Mouse (Mus musculus) limb, embryonic 10.5 days (tissue): ENCODE results near the gene Nr1h3. TPM values are rescaled to one million over a fixed set of nuclear protein-coding genes. Genes with fewer than 3 reads are reported as not detected.

ENCODE experiments used
- DNase-seq: peaks from one replicate; pipeline ENCODE4 v3.0.0-alpha.2; 2017; ENCODE audit warnings: low spot score
- H3K27ac ChIP-seq: fragments of 300-500 bp; sonication (generic); 2 replicates; pipeline ENCODE4 v1.5.1; 2016; ENCODE audit warnings: mild to moderate bottlenecking
- H3K27me3 ChIP-seq: fragments of 300-500 bp; sonication (generic); 2 replicates; pipeline ENCODE4 v1.6.1; 2016; ENCODE audit warnings: low read depth, mild to moderate bottlenecking; ENCODE audit not compliant: poor library complexity, severe bottlenecking
- H3K36me3 ChIP-seq: fragments of 300-500 bp; sonication (generic); 2 replicates; pipeline ENCODE4 v1.6.1; 2016; ENCODE audit warnings: mild to moderate bottlenecking, moderate library complexity
- H3K4me1 ChIP-seq: fragments of 300-500 bp; sonication (generic); 2 replicates; pipeline ENCODE4 v1.6.1; 2016
- H3K4me3 ChIP-seq: fragments of 300-500 bp; sonication (generic); 2 replicates; pipeline ENCODE4 v1.5.1; 2016; ENCODE audit warnings: mild to moderate bottlenecking, moderate library complexity
- H3K9me3 ChIP-seq: fragments of 300-500 bp; sonication (generic); replicated peaks from 2 replicates; pipeline ENCODE4 v1.6.1; 2016; ENCODE audit warnings: mild to moderate bottlenecking
- WGBS: fragments of 180-500 bp; shearing (Covaris S2); methylation state at CpG from one replicate; pipeline ENCODE4 v1.1.7; 2016; 5-methylcytosine and 5-hydroxymethylcytosine counted together
- polyA plus RNA-seq: library from polyadenylated mRNA; unstranded; fragments of >200 nt; fragmentation: Nextera tagmentation; extraction: Ambion mirVana; gene quantifications from 2 replicates; pipeline ENCODE4 v1.2.1, GENCODE M21; 2016

Nr1h3 gene
- polyA plus RNA-seq, 1 experiment from 2014 or later = 1.7 TPM

DNA sequence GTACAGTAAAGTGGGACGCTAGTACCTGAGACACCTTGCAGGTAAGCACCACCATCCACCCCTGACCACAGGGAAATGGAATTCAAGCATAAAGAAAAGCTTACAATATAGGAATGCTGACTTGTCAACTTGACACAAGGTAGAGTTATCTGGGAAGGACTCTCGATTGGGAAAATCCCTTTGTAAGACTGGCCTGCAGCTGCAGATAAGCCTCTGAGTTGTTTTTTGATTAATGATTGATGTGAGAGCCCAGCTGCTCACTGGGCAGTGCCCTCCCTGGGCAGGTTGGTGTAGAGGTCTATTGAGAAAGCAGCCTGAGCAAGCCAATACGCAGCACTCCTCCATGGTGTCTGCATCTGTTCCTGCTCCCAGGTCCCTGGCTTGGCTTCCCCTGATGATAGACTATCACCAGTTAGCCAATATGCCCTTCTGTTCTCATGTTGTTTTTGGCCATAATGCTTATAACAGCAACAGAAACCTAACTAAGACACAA lies 49.7 kb downstream of the Nr1h3 start:
- WGBS = 80% methylated on average over 3 of the region's 3 CpGs
- no peak overlapping the region for H3K4me3 ChIP-seq
- H3K27me3 ChIP-seq = no peaks in the 10 kb centered on the region
- H3K36me3 ChIP-seq = peaks cover 19% of the 10 kb centered on the region
- H3K27ac ChIP-seq = no peak overlapping the region
- H3K4me1 ChIP-seq = no peaks in the 10 kb centered on the region
- DNase-seq = no peak
- no peaks in the 10 kb centered on the region for H3K9me3 ChIP-seq

DNA sequence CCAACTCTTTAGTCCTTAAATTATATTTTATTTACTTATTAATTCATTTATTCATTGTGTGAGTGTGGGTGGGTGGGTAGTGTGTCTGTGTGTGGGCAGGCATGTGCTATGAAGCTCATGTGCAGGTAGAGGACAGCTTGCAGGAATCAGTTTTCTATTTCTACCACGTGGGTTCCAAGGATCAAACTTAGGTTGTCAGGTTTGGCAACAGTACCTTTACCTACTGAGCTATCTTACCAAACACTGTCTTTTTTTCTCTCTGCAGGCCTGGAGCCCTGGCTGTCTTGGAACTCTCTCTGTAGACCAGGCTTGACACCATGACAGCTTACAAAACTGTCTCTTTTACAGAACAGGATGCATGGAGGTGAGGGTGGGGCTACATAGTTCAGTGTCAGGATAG lies 51.3 kb downstream of the Nr1h3 start:
- Histone ChIP-seq H3K36me3 (peaks cover 20% of the 10 kb centered on the region), H3K9me3 (no peaks in the 10 kb centered on the region), H3K27ac (no peak overlapping the region), H3K4me3 (no peak overlapping the region), H3K27me3 (no peaks in the 10 kb centered on the region), H3K4me1 (no peaks in the 10 kb centered on the region)
- 83% methylated on average over 1 of the region's 1 CpGs for WGBS
- DNase-seq = no peak

DNA sequence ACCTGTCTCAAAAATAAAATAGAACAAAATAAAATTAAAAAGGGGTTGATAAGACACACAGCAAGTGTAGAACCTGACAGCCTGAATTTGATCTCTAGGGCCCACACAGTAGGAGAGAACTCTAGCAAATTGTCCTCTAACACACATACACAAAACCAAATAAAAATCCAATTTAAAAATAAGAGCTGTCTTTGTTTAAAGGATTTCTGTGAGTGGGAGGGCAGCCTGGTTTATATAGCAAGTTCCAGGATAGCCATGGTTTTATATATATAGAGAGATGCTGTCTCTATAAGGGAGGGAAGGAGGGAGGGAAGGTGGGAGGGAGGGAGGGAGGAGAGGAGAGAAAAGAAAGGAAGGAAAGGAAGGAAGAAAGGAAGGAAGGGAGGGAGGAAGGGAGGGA lies 54.5 kb downstream of the Nr1h3 start:
- Histone ChIP-seq H3K36me3 (peaks cover 13% of the 10 kb centered on the region; the same call in 1 of the 2 replicates), H3K27me3 (no peaks in the 10 kb centered on the region), H3K4me3 (no peak overlapping the region), H3K9me3 (no peaks in the 10 kb centered on the region), H3K27ac (no peak overlapping the region), H3K4me1 (no peaks in the 10 kb centered on the region)
- DNase-seq = no peak

DNA sequence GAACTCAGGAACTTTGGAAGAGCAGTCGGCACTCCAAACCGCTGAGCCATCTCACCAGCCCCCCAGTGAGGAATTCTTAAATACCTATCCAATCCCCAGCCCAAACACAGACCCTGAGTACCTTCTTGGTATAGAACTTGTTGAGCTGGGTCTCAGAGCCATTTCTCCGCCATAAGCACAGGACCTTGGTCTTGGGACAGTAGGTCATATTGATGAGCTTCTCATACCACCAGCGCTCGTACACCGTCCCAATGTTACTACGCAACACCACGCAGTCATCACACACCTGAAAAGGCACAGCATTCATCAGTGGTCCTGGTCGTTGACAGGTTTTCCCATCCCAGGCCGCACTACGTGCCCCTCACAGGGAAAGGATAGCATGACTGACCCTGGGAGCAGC lies 59.2 kb downstream of the Nr1h3 start:
- WGBS = 95% methylated on average over 11 of the region's 11 CpGs
- no peak for DNase-seq
- Histone ChIP-seq H3K4me3 (no peak overlapping the region), H3K4me1 (no peaks in the 10 kb centered on the region), H3K9me3 (no peaks in the 10 kb centered on the region), H3K36me3 (peaks cover 21% of the 10 kb centered on the region), H3K27me3 (no peaks in the 10 kb centered on the region), H3K27ac (no peak overlapping the region)

DNA sequence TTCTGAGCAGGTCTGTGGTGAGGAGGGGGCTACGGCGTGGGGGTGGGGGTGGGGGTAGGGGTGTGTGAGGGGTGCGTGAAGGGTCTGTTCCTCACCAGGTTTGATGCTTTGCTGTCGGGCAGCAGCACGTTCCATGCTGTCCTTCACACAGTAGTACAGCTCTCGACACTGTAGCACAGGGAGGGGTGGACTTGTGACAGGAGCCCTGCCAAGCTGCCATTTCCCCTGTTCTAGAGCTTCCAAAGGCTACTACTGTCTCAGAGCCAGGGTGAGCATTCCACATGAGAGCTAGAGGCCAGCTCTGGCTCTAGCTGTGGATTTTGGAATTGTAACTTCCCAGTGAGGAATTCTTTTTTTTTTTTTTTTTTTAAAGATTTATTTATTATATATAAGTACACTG lies 59.7 kb downstream of the Nr1h3 start:
- no peaks in the 10 kb centered on the region for H3K9me3 ChIP-seq

DNA sequence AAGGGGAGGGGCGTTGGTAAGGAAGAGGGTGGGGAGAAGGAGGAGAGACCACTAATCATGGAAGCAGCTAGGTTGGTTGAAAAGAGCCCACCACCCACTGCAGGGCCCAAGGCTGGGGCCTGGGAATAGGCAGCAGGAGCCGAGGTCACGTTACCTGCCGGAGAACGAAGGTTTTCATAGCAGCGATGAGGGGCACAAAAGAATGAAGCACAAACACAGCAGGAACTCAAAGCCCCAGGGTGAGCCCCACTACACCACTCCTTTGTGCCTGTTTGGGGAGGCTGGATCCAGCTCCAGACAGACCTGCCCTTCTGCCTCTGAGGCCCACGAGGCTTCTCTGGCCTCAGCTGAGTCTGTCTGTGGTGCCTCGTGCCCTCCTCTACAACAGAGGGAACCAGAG lies 62.9 kb downstream of the Nr1h3 start:
- Histone ChIP-seq H3K27ac (0 out of 2 replicates have a peak overlapping the region, but pooled peaks have one; percentile 12), H3K27me3 (no peaks in the 10 kb centered on the region), H3K4me3 (no peak overlapping the region), H3K36me3 (peaks cover 16% of the 10 kb centered on the region), H3K4me1 (no peaks in the 10 kb centered on the region), H3K9me3 (no peaks in the 10 kb centered on the region)
- no peak for DNase-seq
- 88% methylated on average over 8 of the region's 8 CpGs for WGBS

More for the DNA sequence above, 59.7 kb downstream of the Nr1h3 start:
- peaks cover 23% of the 10 kb centered on the region for H3K36me3 ChIP-seq
- 88% methylated on average over 6 of the region's 6 CpGs for WGBS
- no peak overlapping the region for H3K27ac ChIP-seq
- H3K27me3 ChIP-seq = no peaks in the 10 kb centered on the region
- no peak for DNase-seq
- H3K4me1 ChIP-seq = no peaks in the 10 kb centered on the region
- H3K4me3 ChIP-seq = no peak overlapping the region

DNA sequence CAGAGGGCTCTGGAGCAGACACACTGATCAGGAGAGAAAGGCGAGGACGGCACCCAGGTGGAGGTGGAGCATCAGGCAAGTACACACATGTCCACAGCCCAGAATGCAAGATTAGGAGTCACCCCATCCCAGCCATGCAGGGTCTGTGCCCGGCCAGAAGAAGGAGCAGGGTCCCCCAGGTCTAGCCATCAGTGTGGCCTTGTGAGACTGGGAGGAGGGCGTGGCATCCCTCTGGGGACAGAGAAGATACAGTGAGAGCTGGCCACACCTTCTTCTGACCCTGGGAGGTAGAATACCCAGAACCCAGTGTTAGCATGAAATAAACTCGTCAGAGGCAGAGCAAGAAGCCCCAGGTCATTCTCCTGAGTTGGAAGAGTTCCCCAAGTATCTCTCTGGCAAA lies 63.3 kb downstream of the Nr1h3 start:
- DNase-seq = no peak
- Histone ChIP-seq H3K4me1 (no peaks in the 10 kb centered on the region), H3K27me3 (no peaks in the 10 kb centered on the region), H3K9me3 (no peaks in the 10 kb centered on the region), H3K27ac (no peak overlapping the region; the same call in 1 of the 2 replicates), H3K4me3 (no peak overlapping the region), H3K36me3 (peaks cover 16% of the 10 kb centered on the region)
- 68% methylated on average over 5 of the region's 5 CpGs for WGBS

DNA sequence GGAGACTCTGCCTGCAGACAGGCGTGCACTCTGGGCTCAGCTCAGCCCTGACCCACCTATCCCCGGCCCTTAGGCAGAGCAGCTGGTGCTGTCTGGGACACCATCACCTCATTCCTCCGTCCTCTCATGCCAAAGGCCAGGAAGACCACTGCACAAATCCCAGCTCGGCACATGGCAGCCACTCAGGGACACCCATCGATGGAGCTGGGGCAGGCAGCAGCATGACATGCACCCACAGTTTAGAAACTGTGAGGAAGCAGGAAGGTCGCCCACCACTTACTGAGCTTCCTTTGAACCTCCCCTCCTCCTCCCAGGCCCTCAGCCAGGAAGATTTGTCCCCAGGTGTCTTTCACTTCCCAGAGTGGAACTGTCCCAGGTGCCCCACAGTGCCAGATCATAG lies 65.2 kb downstream of the Nr1h3 start:
- Histone ChIP-seq H3K27ac (no peak overlapping the region), H3K4me3 (no peak overlapping the region), H3K36me3 (peaks cover 12% of the 10 kb centered on the region), H3K27me3 (no peaks in the 10 kb centered on the region), H3K9me3 (no peaks in the 10 kb centered on the region), H3K4me1 (no peaks in the 10 kb centered on the region)
- DNase-seq = no peak
- WGBS = 82% methylated on average over 6 of the region's 6 CpGs

DNA sequence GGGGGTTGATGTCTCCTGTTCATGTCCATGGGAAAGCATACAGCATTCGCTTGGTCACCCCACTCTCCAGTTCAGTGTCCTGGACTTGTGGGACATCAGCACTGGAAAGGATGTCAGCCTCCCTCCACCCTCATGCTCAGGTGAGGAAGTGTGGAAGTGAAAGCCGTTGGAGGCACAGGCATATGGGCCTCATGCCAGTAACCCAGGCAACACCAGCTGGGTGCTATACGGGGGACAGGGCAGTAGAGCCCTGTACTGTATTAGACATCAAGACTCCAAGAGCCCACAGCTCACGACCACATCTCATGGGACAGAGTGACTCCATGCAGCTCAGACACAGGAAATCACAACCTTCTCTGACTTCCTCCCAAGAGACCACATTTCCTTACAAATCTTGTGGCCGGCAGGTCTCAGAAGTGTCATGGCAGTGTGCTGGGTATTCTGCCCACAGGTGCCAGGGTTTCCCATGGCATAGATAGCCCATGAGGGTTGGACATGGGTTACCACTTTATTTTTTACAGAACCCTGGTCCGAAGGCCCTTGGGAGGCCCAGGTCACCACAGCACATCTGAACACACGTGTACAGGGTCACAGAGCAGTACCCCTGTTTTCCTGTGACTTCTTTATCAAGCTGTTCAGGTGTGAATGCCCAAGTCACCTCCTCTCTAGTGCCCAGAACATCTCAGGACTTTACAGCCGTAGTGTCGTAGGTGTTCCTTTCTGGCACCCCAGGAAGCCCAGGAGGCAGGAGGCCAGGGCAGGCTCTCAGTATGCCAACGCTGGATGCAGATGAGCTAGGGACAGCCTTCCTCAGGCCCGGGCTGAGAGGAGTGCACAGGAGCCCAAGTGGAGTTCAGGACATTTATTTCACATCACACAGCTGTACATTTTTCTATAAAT lies 65.9 kb downstream of the Nr1h3 start:
- H3K36me3 ChIP-seq = peaks cover 10% of the 10 kb centered on the region
- no peaks in the 10 kb centered on the region for H3K27me3 ChIP-seq
- H3K9me3 ChIP-seq = no peaks in the 10 kb centered on the region
- no peak for DNase-seq
- H3K4me1 ChIP-seq = no peaks in the 10 kb centered on the region
- 86% methylated on average over 11 of the region's 11 CpGs for WGBS
- no peak overlapping the region for H3K4me3 ChIP-seq
- H3K27ac ChIP-seq = no peak overlapping the region

Other genes starting within 250 kb of the Nr1h3 start
- gene Rapsn, start 167.2 kb downstream of the Nr1h3 start, polyA plus RNA-seq = 0.30 and 1.4 TPM in 2 replicates
- gene Psmc3, start 148.8 kb downstream of the Nr1h3 start, polyA plus RNA-seq = 359 and 373 TPM in 2 replicates
- 18.1 and 31.6 TPM in 2 replicates for gene Slc39a13, start 132.4 kb downstream of the Nr1h3 start, polyA plus RNA-seq
- 2.0 and 2.6 TPM in 2 replicates for gene Spi1, start 120.4 kb downstream of the Nr1h3 start, polyA plus RNA-seq
- gene Mybpc3, start 84.7 kb downstream of the Nr1h3 start, polyA plus RNA-seq = 0.44 and 0.49 TPM in 2 replicates
- gene Madd, start 19.0 kb downstream of the Nr1h3 start, polyA plus RNA-seq = 8.4 and 10.9 TPM in 2 replicates
- gene Acp2, start 51 bp upstream of the Nr1h3 start, polyA plus RNA-seq = 23.8 and 27.3 TPM in 2 replicates
- gene Ddb2, start 34.1 kb upstream of the Nr1h3 start, polyA plus RNA-seq = 10.4 and 12.7 TPM in 2 replicates
- 23.6 and 37.0 TPM in 2 replicates for gene Pacsin3, start 53.1 kb upstream of the Nr1h3 start, polyA plus RNA-seq
- 101 and 113 TPM in 2 replicates for gene Arfgap2, start 62.1 kb upstream of the Nr1h3 start, polyA plus RNA-seq
- gene 1110051M20Rik, start 241.9 kb upstream of the Nr1h3 start, polyA plus RNA-seq = 63.9 and 78.3 TPM in 2 replicates